17 mouse cellular contexts compared by ENCODE assay signal in genomic region chr7:27586861-27587260, GRCm38 (mm10).
"Had no signal": no experiment of that assay in that cellular context is flagged by ENCODE, and none has a peak within 500 bp of the region (broad histone marks: within the 10 kb centered on the region; RNA-seq: fewer than 3 reads in every experiment).

No protein-coding gene starts in this region.

- H3K27ac ChIP-seq: kidney, embryonic 15.5 days; left cerebral cortex, adult 2 months; liver, embryonic 13.5 days; macrophage; neural tube, embryonic 12.5 days; neural tube, embryonic 15.5 days; stomach, postnatal 0 days had no signal

- H3K4me2 ChIP-seq: kidney, embryonic 15.5 days; liver, embryonic 13.5 days; neural tube, embryonic 12.5 days; neural tube, embryonic 15.5 days had no signal

- H3K4me3 ChIP-seq: kidney, embryonic 15.5 days; left cerebral cortex, adult 2 months; liver, embryonic 13.5 days; neural tube, embryonic 12.5 days; neural tube, embryonic 15.5 days had no signal

- H3K9me3 ChIP-seq: kidney, embryonic 15.5 days; liver, embryonic 13.5 days; neural tube, embryonic 12.5 days; neural tube, embryonic 15.5 days had no signal

- H3K27me3 ChIP-seq: kidney, embryonic 15.5 days; liver, embryonic 13.5 days; neural tube, embryonic 12.5 days; neural tube, embryonic 15.5 days had no signal

- H3K4me1 ChIP-seq: kidney, embryonic 15.5 days; neural tube, embryonic 12.5 days; neural tube, embryonic 15.5 days had no signal

- H3K9ac ChIP-seq: kidney, embryonic 15.5 days; liver, embryonic 13.5 days; neural tube, embryonic 12.5 days; neural tube, embryonic 15.5 days had no signal

- DNase-seq: kidney, adult 8-10 months; kidney, postnatal 10 days; kidney, postnatal 36 days; layer of hippocampus, postnatal 36 days; liver, embryonic 13.5 days; lung, adult 2 months; lung, postnatal 14 days; midbrain, embryonic 14.5 days; retina, postnatal 1 day; thymus, adult 2 months; thymus, postnatal 14 days had no signal
